Mouse (Mus musculus): ENCODE measurements at regions not wholly inside any gene's neighbourhood (a gene's known extent, or its start where the extent isn't known, plus 50 kb on each side); places are given as distances from the start of the nearest gene placed in this dataset.

DNA sequence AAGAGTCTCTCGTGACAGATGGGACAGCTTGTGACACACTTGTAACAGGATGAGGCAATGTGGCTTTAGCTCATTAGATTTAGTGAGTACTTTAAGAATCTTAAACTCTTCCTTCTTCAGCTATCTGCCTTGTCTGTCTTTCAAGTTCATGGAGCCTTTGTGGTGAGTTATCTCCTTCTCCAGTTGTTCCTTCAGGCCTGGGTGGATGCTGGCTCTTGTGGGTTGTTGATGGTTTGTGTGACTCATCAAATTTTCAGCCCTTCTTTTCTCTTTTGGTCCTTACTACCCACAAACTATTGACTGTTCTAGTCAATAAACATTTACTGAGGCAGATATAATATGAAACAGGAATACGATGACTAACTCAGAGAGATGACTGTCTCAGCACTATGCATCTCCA is 124.9 kb upstream of the Opcml start:
- 94% methylated on average over 2 of the region's 2 CpGs for WGBS
- H3K36me3 ChIP-seq (replicated peaks; ENCODE audit: control insufficient read depth, insufficient read depth) = no peaks in the 10 kb centered on the region
- no peak for ATAC-seq (ENCODE audit: low FRiP score)
- 0 out of 2 replicates have a peak, but pooled peaks cover 5% of the 10 kb centered on the region for H3K4me1 ChIP-seq (replicated peaks; ENCODE audit: control insufficient read depth, insufficient read depth, low read length)
- no peak overlapping the region for H3K27ac ChIP-seq
- no peaks in the 10 kb centered on the region for H3K27me3 ChIP-seq (ENCODE audit: control insufficient read depth, insufficient read depth, low read length)
- no peak overlapping the region for H3K4me2 ChIP-seq (replicated peaks)
- H3K9ac ChIP-seq = no peak overlapping the region
- H3K4me3 ChIP-seq (replicated peaks; ENCODE audit: low read length) = no peak overlapping the region
- DNase-seq (ENCODE audit: low spot score) = no peak
- H3K9me3 ChIP-seq (ENCODE audit: control insufficient read depth, low read length) = no peaks in the 10 kb centered on the region

DNA sequence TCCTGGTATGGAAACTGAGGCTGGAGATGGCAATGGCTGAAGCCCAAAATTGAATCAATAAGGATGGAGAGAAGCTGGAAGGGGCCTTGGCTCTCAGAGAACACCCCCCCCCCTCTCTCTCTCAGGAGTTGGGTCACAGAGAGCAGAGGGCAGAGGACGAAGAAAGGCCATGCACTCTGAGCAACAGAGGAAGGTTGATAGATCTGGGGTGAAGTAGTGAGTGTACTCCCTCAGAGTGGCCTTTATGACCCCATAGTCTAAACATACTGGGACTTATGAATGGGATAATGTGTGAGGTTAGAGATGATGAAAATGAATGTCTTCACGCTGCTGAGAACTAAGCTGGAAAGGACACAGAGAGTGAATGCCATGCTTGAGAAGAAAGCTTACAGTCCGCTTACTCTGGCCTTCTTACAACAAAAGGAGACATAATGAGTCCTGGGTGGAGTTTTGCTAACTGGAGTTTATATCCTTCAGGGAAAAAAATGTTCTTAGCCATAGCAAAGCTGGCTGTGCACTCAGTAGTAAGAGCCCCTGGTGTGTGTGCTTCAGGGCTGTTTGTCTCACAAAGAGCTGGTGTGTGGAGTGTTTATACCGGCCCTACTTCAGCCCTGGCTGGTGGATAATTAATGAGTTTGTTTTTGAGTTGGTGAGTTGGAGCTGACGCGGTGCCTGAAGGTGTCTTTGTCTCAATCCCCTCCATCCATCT is 120.4 kb upstream of the Opcml start:
- no peak for ATAC-seq (ENCODE audit: low FRiP score)
- no peak overlapping the region for H3K4me2 ChIP-seq (replicated peaks)
- DNase-seq (ENCODE audit: low spot score) = no peak
- H3K27me3 ChIP-seq (ENCODE audit: control insufficient read depth, insufficient read depth, low read length) = no peaks in the 10 kb centered on the region
- H3K36me3 ChIP-seq (replicated peaks; ENCODE audit: control insufficient read depth, insufficient read depth) = no peaks in the 10 kb centered on the region
- no peak overlapping the region for H3K4me3 ChIP-seq (replicated peaks; ENCODE audit: low read length)
- 0 out of 2 replicates have a peak, but pooled peaks cover 5% of the 10 kb centered on the region for H3K4me1 ChIP-seq (replicated peaks; ENCODE audit: control insufficient read depth, insufficient read depth, low read length)
- no peak overlapping the region for H3K27ac ChIP-seq
- H3K9ac ChIP-seq = no peak overlapping the region
- WGBS = 16% methylated on average over 6 of the region's 6 CpGs
- H3K9me3 ChIP-seq (ENCODE audit: control insufficient read depth, low read length) = no peaks in the 10 kb centered on the region

GRCm38 (mm10) chr9:27685325-27685724 is 105.2 kb upstream of the Opcml start:
- Histone ChIP-seq H3K4me2 (replicated peaks) (no peak overlapping the region), H3K27me3 (ENCODE audit: control insufficient read depth, insufficient read depth, low read length) (no peaks in the 10 kb centered on the region), H3K9me3 (ENCODE audit: control insufficient read depth, low read length) (no peaks in the 10 kb centered on the region), H3K36me3 (replicated peaks; ENCODE audit: control insufficient read depth, insufficient read depth) (no peaks in the 10 kb centered on the region), H3K4me1 (replicated peaks; ENCODE audit: control insufficient read depth, insufficient read depth, low read length) (no peaks in the 10 kb centered on the region), H3K9ac (no peak overlapping the region), H3K4me3 (replicated peaks; ENCODE audit: low read length) (no peak overlapping the region), H3K27ac (no peak overlapping the region)
- ATAC-seq (ENCODE audit: low FRiP score) (no peak), DNase-seq (ENCODE audit: low spot score) (no peak)

GRCm38 (mm10) chr9:27691616-27692015 is 99.0 kb upstream of the Opcml start:
- DNase-seq (ENCODE audit: low spot score) (no peak), ATAC-seq (ENCODE audit: low FRiP score) (no peak)
- H3K9ac ChIP-seq = no peak overlapping the region
- WGBS = 84% methylated on average over 4 of the region's 4 CpGs
- H3K27me3 ChIP-seq (ENCODE audit: control insufficient read depth, insufficient read depth, low read length) = no peaks in the 10 kb centered on the region
- no peaks in the 10 kb centered on the region for H3K4me1 ChIP-seq (replicated peaks; ENCODE audit: control insufficient read depth, insufficient read depth, low read length)
- H3K36me3 ChIP-seq (replicated peaks; ENCODE audit: control insufficient read depth, insufficient read depth) = no peaks in the 10 kb centered on the region
- no peak overlapping the region for H3K4me3 ChIP-seq (replicated peaks; ENCODE audit: low read length)
- no peaks in the 10 kb centered on the region for H3K9me3 ChIP-seq (ENCODE audit: control insufficient read depth, low read length)
- H3K27ac ChIP-seq = no peak overlapping the region
- no peak overlapping the region for H3K4me2 ChIP-seq (replicated peaks)

DNA sequence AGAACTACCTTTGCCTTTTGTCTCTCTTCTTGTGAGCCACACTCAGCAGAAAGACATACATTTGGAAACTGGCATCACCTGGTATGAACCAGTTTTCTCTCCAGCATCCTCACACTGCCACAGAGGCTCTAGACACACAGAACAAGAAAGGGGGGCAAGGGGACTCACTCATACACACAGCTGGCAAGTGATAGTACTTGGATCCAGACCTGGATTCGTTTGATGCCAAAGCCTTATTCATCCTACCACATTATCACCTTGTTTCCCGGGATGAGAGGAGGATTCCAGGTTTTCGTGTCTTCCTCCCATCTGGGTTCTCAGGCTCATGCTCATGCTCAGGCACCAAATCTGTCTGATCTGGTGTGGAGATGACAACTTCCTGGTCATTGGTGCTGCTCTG is 97.8 kb upstream of the Opcml start:
- Histone ChIP-seq H3K36me3 (replicated peaks; ENCODE audit: control insufficient read depth, insufficient read depth) (no peaks in the 10 kb centered on the region), H3K9ac (no peak overlapping the region), H3K27me3 (ENCODE audit: control insufficient read depth, insufficient read depth, low read length) (no peaks in the 10 kb centered on the region), H3K9me3 (ENCODE audit: control insufficient read depth, low read length) (no peaks in the 10 kb centered on the region), H3K4me1 (replicated peaks; ENCODE audit: control insufficient read depth, insufficient read depth, low read length) (no peaks in the 10 kb centered on the region), H3K27ac (no peak overlapping the region), H3K4me2 (replicated peaks) (no peak overlapping the region), H3K4me3 (replicated peaks; ENCODE audit: low read length) (no peak overlapping the region)
- no peak for ATAC-seq (ENCODE audit: low FRiP score)
- WGBS = 95% methylated on average over 3 of the region's 3 CpGs
- DNase-seq (ENCODE audit: low spot score) = no peak

- Histone ChIP-seq H3K9me3 (ENCODE audit: control insufficient read depth, low read length) (no peaks in the 10 kb centered on the region), H3K4me2 (replicated peaks) (no peak overlapping the region), H3K4me1 (replicated peaks; ENCODE audit: control insufficient read depth, insufficient read depth, low read length) (no peaks in the 10 kb centered on the region), H3K36me3 (replicated peaks; ENCODE audit: control insufficient read depth, insufficient read depth) (no peaks in the 10 kb centered on the region), H3K9ac (no peak overlapping the region), H3K27ac (no peak overlapping the region), H3K27me3 (ENCODE audit: control insufficient read depth, insufficient read depth, low read length) (no peaks in the 10 kb centered on the region), H3K4me3 (replicated peaks; ENCODE audit: low read length) (no peak overlapping the region)
- ATAC-seq (ENCODE audit: low FRiP score) = no peak
- 81% methylated on average over 8 of the region's 8 CpGs for WGBS
- peak; percentile 23 for DNase-seq (ENCODE audit: low spot score)
Observed at GRCm38 (mm10) chr9:27694805-27695593, 95.6 kb upstream of the Opcml start.

- Histone ChIP-seq H3K9ac (no peak overlapping the region), H3K4me3 (replicated peaks; ENCODE audit: low read length) (no peak overlapping the region), H3K27ac (no peak overlapping the region), H3K4me2 (replicated peaks) (no peak overlapping the region), H3K36me3 (replicated peaks; ENCODE audit: control insufficient read depth, insufficient read depth) (no peaks in the 10 kb centered on the region), H3K4me1 (replicated peaks; ENCODE audit: control insufficient read depth, insufficient read depth, low read length) (no peaks in the 10 kb centered on the region), H3K27me3 (ENCODE audit: control insufficient read depth, insufficient read depth, low read length) (no peaks in the 10 kb centered on the region), H3K9me3 (ENCODE audit: control insufficient read depth, low read length) (no peaks in the 10 kb centered on the region)
- WGBS = 85% methylated on average over 9 of the region's 9 CpGs
- no peak for ATAC-seq (ENCODE audit: low FRiP score)
- DNase-seq (ENCODE audit: low spot score) = no peak
Observed at GRCm38 (mm10) chr9:27701559-27701958, 89.0 kb upstream of the Opcml start.

DNA sequence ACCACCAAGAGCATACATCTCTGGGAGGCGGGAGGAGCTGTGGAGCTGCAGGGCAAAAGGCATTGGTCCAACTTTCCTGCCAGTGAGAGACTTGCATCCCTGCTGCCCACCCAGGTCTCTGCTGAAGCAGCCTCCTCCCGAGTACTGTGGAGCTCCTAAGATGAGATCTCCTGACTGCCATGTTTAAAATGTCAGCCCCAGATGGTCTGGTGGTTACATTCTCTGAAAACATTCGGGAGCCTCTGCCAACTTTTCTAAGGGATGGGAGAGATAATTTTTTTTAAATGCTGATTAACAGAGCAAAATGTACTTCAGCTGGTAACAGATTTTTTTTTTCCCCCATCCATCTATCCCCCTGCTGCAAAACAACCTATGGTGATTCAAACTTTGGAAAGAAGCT is 88.4 kb upstream of the Opcml start:
- H3K27ac ChIP-seq = no peak overlapping the region
- no peak overlapping the region for H3K4me3 ChIP-seq (replicated peaks; ENCODE audit: low read length)
- H3K4me2 ChIP-seq (replicated peaks) = no peak overlapping the region
- H3K4me1 ChIP-seq (replicated peaks; ENCODE audit: control insufficient read depth, insufficient read depth, low read length) = no peaks in the 10 kb centered on the region
- no peak overlapping the region for H3K9ac ChIP-seq
- H3K27me3 ChIP-seq (ENCODE audit: control insufficient read depth, insufficient read depth, low read length) = no peaks in the 10 kb centered on the region
- H3K36me3 ChIP-seq (replicated peaks; ENCODE audit: control insufficient read depth, insufficient read depth) = no peaks in the 10 kb centered on the region
- ATAC-seq (ENCODE audit: low FRiP score) (no peak), DNase-seq (ENCODE audit: low spot score) (no peak)
- H3K9me3 ChIP-seq (ENCODE audit: control insufficient read depth, low read length) = no peaks in the 10 kb centered on the region
- WGBS = 80% methylated on average over 3 of the region's 3 CpGs

DNA sequence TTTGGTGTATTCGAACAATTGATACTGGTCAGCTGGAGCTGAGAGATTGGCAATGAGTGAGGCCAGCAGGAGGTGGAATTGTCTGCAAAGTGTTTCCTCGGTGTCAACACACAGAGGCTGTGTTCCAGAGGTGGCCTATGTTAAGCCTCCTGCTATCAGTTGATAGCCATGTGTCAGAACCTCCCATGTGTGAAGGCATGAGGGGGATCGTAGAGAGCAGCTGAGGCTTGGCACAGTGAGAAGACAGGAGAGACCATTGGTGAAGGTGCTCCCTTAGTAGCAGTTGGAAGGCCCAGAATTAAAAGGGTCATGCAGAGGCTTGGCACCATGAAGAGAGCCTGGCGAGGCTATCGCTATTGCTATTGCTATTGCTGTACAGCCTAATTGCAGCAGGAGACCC is 86.6 kb upstream of the Opcml start:
- DNase-seq (ENCODE audit: low spot score) (no peak), ATAC-seq (ENCODE audit: low FRiP score) (no peak)
- 82% methylated on average over 5 of the region's 5 CpGs for WGBS

More for the DNA sequence above, 86.6 kb upstream of the Opcml start:
- no peaks in the 10 kb centered on the region for H3K4me1 ChIP-seq (replicated peaks; ENCODE audit: control insufficient read depth, insufficient read depth, low read length)
- H3K27me3 ChIP-seq (ENCODE audit: control insufficient read depth, insufficient read depth, low read length) = no peaks in the 10 kb centered on the region
- no peak overlapping the region for H3K4me3 ChIP-seq (replicated peaks; ENCODE audit: low read length)
- H3K9me3 ChIP-seq (ENCODE audit: control insufficient read depth, low read length) = no peaks in the 10 kb centered on the region
- no peak overlapping the region for H3K27ac ChIP-seq
- no peak overlapping the region for H3K4me2 ChIP-seq (replicated peaks)
- H3K36me3 ChIP-seq (replicated peaks; ENCODE audit: control insufficient read depth, insufficient read depth) = no peaks in the 10 kb centered on the region
- no peak overlapping the region for H3K9ac ChIP-seq

All from hindbrain, embryonic 14.5 days (tissue).